Mouse (Mus musculus) gastrocnemius, adult 2 months (tissue): ENCODE data around the gene Nlrp9b. TPM values are rescaled to one million over a fixed set of nuclear protein-coding genes. Genes with fewer than 3 reads are reported as not detected.
"Not testable (repeated sequence)": the region's sequence is repeated elsewhere in the genome, so short reads cannot be mapped to it uniquely, and the experiment has no call there.

ENCODE experiments used
- DNase-seq: peaks from one replicate; pipeline ENCODE4 v3.0.0; 2022
- H3K27ac ChIP-seq: fragments of 200-600 bp; 2 replicates; pipeline ENCODE4 v1.8.1; 2022; ENCODE audit warnings: mild to moderate bottlenecking
- H3K4me3 ChIP-seq: fragments of 200-600 bp; 2 replicates; pipeline ENCODE4 v1.8.1; 2022; ENCODE audit warnings: mild to moderate bottlenecking, moderate library complexity
- CTCF ChIP-seq: fragments of 200-600 bp; IDR thresholded peaks from 2 replicates; pipeline ENCODE4 v1.8.1; 2022; ENCODE audit warnings: antibody characterized with exemption, mild to moderate bottlenecking, moderate library complexity
- intact Hi-C: fragments of 180-260 bp; cut with DNase I; formaldehyde crosslinking; loops from one replicate; pipeline ENCODE4 v1.15.1; 2025
- long read RNA-seq, 2 experiments: library from polyadenylated mRNA; stranded (forward); transcript quantifications; one replicate each; pipeline ENCODE4 v2.0.0; 2021
- total RNA-seq, 2 experiments: library from RNA; stranded (reverse); gene quantifications; 2 replicates each; pipeline ENCODE4 v1.2.3; 2021

The Nlrp9b gene
- total RNA-seq: not detected
- long read RNA-seq, experiment 1: 0 reads
- long read RNA-seq, experiment 2: 0 reads

DNA sequence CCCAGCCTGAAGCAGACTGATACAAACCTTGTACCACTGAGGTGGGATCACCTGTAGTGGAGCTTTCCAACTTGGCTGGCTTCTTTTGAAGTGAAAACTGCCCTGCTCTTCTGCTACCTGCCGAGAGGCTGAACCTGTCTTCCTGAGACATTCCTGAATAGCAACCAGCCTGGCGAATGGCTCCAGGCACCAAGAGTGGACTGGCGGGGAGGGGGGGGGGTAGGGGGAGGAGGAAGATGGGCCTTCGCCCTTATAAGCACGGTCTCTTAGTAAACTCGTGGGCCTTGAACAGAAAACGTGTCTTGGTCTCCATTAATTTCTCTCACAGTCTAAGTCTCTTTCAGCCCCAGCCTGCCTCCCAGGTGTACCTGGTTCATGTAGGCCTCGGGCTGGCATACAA, at the start of gene Nlrp9b:
TSS of gene Nlrp9b (plus strand) at position 301 of the 400 bp plus-strand sequence.
- intact Hi-C loops, H3K4me3 ChIP-seq, H3K27ac ChIP-seq, DNase-seq: not testable (repeated sequence)

DNA sequence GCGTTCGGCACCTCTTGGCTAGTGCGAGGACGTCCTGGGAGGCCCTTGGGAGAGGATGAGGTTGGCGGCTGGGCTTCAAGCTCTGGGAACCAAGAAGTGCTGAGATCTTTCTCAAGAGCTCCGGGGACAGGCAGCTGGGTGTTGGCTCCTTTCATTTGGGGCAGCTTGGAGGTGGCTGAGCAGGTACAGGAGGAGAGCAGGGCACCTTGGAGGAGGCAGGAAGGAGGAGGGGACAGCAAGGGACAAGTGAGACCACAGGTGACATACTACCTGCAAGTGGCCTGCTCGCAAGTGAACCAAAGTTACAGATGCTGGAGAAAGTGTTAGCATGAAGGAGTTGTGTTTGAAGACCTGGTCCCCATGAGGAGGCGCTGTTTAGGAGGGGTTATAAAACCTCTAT, 46.6 kb upstream of the Nlrp9b start:
- intact Hi-C loops: no loop called here
- DNase-seq: no peak
- Histone ChIP-seq H3K27ac (no peak overlapping the region), H3K4me3 (no peak overlapping the region)
- TF ChIP-seq CTCF: no peak

- intact Hi-C loops: no loop called here
Observed at GRCm38 (mm10) chr7:19945201-19945600, 46.1 kb upstream of the Nlrp9b start.

DNA sequence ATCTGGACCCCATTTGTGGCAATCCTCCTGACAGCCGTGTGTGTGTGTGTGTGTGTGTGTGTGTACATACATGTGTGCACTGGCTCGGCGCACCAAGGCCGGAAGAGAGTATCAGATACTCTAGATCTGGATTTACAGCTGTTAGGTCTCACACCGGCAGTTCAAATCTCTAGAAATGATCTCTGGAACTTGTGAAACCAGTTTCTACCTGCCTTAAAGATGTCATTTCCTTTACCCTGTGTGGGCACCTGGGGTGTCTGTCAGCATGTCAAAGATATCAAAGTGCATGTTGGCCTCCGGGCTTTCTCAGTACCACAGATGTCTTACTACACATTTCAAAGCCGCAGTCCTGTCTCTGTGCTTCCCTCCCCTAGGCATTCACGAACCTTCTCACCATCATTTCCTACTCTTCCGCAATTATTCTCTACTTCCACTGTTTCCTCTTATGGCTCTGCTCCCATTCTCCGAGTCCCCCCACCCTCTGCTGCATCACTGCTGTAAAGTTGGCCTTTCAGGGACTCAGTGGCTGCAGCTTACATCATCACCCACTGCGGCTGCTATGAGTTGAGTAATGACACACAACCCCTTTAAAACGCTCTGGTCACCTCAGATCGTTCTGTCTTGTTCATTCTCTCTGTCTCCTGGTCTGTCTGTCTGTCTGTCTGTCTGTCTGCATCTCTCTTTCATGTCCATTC, 45.3 kb upstream of the Nlrp9b start:
- TF ChIP-seq CTCF: no peak
- intact Hi-C loops: no loop called here
- H3K4me3 ChIP-seq: no peak overlapping the region
- H3K27ac ChIP-seq: no peak overlapping the region
- DNase-seq: no peak

More at GRCm38 (mm10) chr7:19945201-19945600, 46.1 kb upstream of the Nlrp9b start:
- no peak for TF ChIP-seq CTCF
- H3K27ac ChIP-seq: no peak overlapping the region
- no peak overlapping the region for H3K4me3 ChIP-seq
- DNase-seq: no peak

DNA sequence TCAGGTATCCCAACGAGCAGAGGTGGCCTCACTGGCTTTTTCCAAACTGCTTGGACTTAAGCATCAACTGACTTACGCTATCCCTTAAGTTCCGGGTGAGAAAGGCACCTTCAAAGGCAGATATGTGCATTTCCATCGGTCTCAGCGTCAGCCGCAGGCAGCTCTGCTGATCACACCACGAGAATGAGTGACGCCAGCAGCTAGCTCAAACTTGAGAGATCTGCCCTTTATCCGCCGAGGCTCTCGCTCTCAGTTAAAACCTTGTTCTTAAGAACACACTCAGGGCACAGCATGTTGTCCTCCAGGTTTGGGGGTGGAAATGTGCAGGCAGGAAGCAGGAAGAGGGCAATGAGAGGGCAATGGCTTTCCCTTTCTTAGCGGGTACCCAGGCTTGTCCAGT, 42.3 kb upstream of the Nlrp9b start:
- H3K27ac ChIP-seq: no peak overlapping the region
- no peak for TF ChIP-seq CTCF
- no peak overlapping the region for H3K4me3 ChIP-seq
- intact Hi-C loops: no loop called here
- no peak for DNase-seq

GRCm38 (mm10) chr7:19949996-19950395, 41.3 kb upstream of the Nlrp9b start:
- DNase-seq: no peak
- TF ChIP-seq CTCF: no peak
- intact Hi-C loops: no loop called here
- no peak overlapping the region for H3K4me3 ChIP-seq
- no peak overlapping the region for H3K27ac ChIP-seq

DNA sequence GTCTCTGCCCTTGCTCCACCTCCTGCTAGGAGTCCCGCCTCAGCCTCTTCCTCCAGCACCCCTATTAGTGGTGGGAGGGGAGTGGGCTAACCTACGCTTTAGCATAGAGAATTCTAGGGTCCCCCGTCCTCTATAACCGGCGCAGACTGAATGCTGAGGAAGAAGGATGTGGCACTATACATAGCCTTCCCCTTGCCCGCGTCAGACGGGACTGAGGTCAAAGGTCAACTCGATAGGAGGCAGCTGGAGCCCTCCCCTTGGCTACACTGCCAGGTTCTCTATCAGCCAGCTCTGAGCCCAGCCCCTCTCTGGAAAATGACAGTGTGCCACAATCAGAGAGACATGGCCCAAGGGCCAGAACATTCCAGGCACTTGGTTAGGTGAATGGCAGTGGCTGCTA, 40.7 kb upstream of the Nlrp9b start, which contains the start of gene Igsf23:
TSS of gene Igsf23 (minus strand) at position 168 of the 400 bp plus-strand sequence.
- Histone ChIP-seq H3K4me3 (no peak within 1 kb of the TSS), H3K27ac (no peak within 1 kb of the TSS)
- DNase-seq: no peak
- intact Hi-C loops: no loop called here
- no peak for TF ChIP-seq CTCF

- DNase-seq: no peak
- no peak overlapping the region for H3K4me3 ChIP-seq
- intact Hi-C loops: no loop called here
- no peak for TF ChIP-seq CTCF
- no peak overlapping the region for H3K27ac ChIP-seq
Observed at GRCm38 (mm10) chr7:19952320-19952986, 38.8 kb upstream of the Nlrp9b start.

GRCm38 (mm10) chr7:19953054-19953453, 38.2 kb upstream of the Nlrp9b start:
- Histone ChIP-seq H3K4me3 (no peak overlapping the region), H3K27ac (no peak overlapping the region)
- DNase-seq: no peak
- intact Hi-C loops: no loop called here
- TF ChIP-seq CTCF: no peak

GRCm38 (mm10) chr7:19955861-19956260, 35.4 kb upstream of the Nlrp9b start:
- TF ChIP-seq CTCF: no peak
- intact Hi-C loops: loop anchor here (1.0 kb wide), 1 partner anchor 46 kb away; no protein-coding TSS in a partner anchor
- Histone ChIP-seq H3K27ac (no peak overlapping the region), H3K4me3 (no peak overlapping the region)
- DNase-seq: no peak

- Histone ChIP-seq H3K27ac (no peak overlapping the region), H3K4me3 (no peak overlapping the region)
- intact Hi-C loops: loop anchor here (1.0 kb wide), 1 partner anchor 46 kb away; no protein-coding TSS in a partner anchor
- TF ChIP-seq CTCF: peak; percentile 85
- DNase-seq: peak; percentile 87
Observed at GRCm38 (mm10) chr7:19956341-19956781, 34.9 kb upstream of the Nlrp9b start.

- H3K4me3 ChIP-seq: no peak overlapping the region
- no peak overlapping the region for H3K27ac ChIP-seq
- no peak for DNase-seq
- intact Hi-C loops: no loop called here
- TF ChIP-seq CTCF: no peak
Observed at GRCm38 (mm10) chr7:19962423-19962822, 28.8 kb upstream of the Nlrp9b start.

GRCm38 (mm10) chr7:19964985-19965579, 26.2 kb upstream of the Nlrp9b start, which contains the start of gene Ceacam20:
TSS of gene Ceacam20 (plus strand) at chr7:19965412.
- DNase-seq: no peak
- intact Hi-C loops: no loop called here
- TF ChIP-seq CTCF: no peak
- no peak within 1 kb of the TSS for H3K4me3 ChIP-seq
- H3K27ac ChIP-seq: no peak within 1 kb of the TSS
